10 mouse cellular contexts compared by ENCODE assay signal in genomic region chr2:25850330-25850729, GRCm38 (mm10). TPM values are rescaled to one million over a fixed set of nuclear protein-coding genes. Genes with fewer than 3 reads are reported as not detected.
DNase-seq lines count a peak whose midpoint lies in the region; ATAC-seq and TF ChIP-seq lines count a peak whose summit lies in the region.
"Had no signal": no experiment of that assay in that cellular context is flagged by ENCODE, and none has a peak within 500 bp of the region (broad histone marks: within the 10 kb centered on the region; RNA-seq: fewer than 3 reads in every experiment).

No protein-coding gene starts in this region.

- no peak overlapping the region for H3K9ac ChIP-seq in intestine, embryonic 14.5 days (ENCODE audit: low read length)
- no peak overlapping the region for H3K9ac ChIP-seq in intestine, embryonic 15.5 days
- H3K9ac ChIP-seq: limb, embryonic 13.5 days had no signal

- H3K79me2 ChIP-seq in C2C12 (ENCODE audit: control insufficient read depth, insufficient read depth), result no peaks in the 10 kb centered on the region

- no peaks in the 10 kb centered on the region for H3K9me3 ChIP-seq in intestine, embryonic 14.5 days (ENCODE audit: control insufficient read depth, low read length)
- H3K9me3 ChIP-seq in intestine, embryonic 15.5 days, result no peaks in the 10 kb centered on the region

- H3K27me3 ChIP-seq in intestine, embryonic 14.5 days (replicated peaks; ENCODE audit: control insufficient read depth, insufficient read depth, low read length), result no peaks in the 10 kb centered on the region
- H3K27me3 ChIP-seq in intestine, embryonic 15.5 days (replicated peaks), result no peaks in the 10 kb centered on the region
- H3K27me3 ChIP-seq in C2C12 (ENCODE audit: control insufficient read depth, insufficient read depth, insufficient read length), result peaks cover 3% of the 10 kb centered on the region

- no peaks in the 10 kb centered on the region for H3K4me1 ChIP-seq in intestine, embryonic 14.5 days (replicated peaks; ENCODE audit: control insufficient read depth, insufficient read depth, low read length)
- H3K4me1 ChIP-seq in intestine, embryonic 15.5 days (replicated peaks), result no peaks in the 10 kb centered on the region

- peak; percentile 73 for DNase-seq in intestine, embryonic 14.5 days (ENCODE audit: low spot score)
- DNase-seq in adipocyte (ENCODE audit: low spot score), result peak; percentile 33
- DNase-seq in embryo, embryonic 10 days (ENCODE audit: low spot score), result peak; percentile 29
- DNase-seq in kidney, postnatal 25 days, result peak; percentile 61 to 72
- DNase-seq in natural killer cell, adult 2 months (ENCODE audit: low spot score in 2 of 2), result peak; percentile 54 to 62
- DNase-seq in thymus, postnatal 36 days, result peak; percentile 51 to 66

- no peak for ATAC-seq in intestine, embryonic 14.5 days (replicated peaks; ENCODE audit: low FRiP score, low TSS enrichment, low read depth)
- ATAC-seq in intestine, embryonic 15.5 days, result no peak

- no peak overlapping the region for H3K27ac ChIP-seq in intestine, embryonic 14.5 days (ENCODE audit: low read depth)
- no peak overlapping the region for H3K27ac ChIP-seq in intestine, embryonic 15.5 days
- H3K27ac ChIP-seq: limb, embryonic 13.5 days had no signal

- H3K4me3 ChIP-seq in intestine, embryonic 14.5 days (ENCODE audit: low read depth, low read length), result no peak overlapping the region
- no peak overlapping the region for H3K4me3 ChIP-seq in intestine, embryonic 15.5 days (replicated peaks)
- no peak overlapping the region for H3K4me3 ChIP-seq in C2C12 (ENCODE audit: insufficient read depth, poor library complexity, severe bottlenecking)
- H3K4me3 ChIP-seq: limb, embryonic 13.5 days had no signal

- 13% methylated on average over 4 of the region's 4 CpGs for WGBS in intestine, embryonic 14.5 days
- 14% methylated on average over 4 of the region's 4 CpGs for WGBS in intestine, embryonic 15.5 days

- no peaks in the 10 kb centered on the region for H3K36me3 ChIP-seq in intestine, embryonic 14.5 days (ENCODE audit: control insufficient read depth, insufficient read depth, low read length)
- no peaks in the 10 kb centered on the region for H3K36me3 ChIP-seq in intestine, embryonic 15.5 days
- H3K36me3 ChIP-seq in C2C12 (ENCODE audit: control insufficient read depth, insufficient read depth), result no peaks in the 10 kb centered on the region
- H3K36me3 ChIP-seq: limb, embryonic 13.5 days had no signal

- no peak overlapping the region for H3ac ChIP-seq in C2C12 (ENCODE audit: control insufficient read depth, insufficient read length, low read depth)

- H3K4me2 ChIP-seq in intestine, embryonic 14.5 days (ENCODE audit: low read length), result no peak overlapping the region
- no peak overlapping the region for H3K4me2 ChIP-seq in intestine, embryonic 15.5 days (replicated peaks)
- H3K4me2 ChIP-seq: limb, embryonic 13.5 days had no signal

- peak; percentile 61 for TF ChIP-seq CTCF in C2C12 (IDR thresholded peaks at IDR 0.05; ENCODE audit: control insufficient read depth, insufficient read depth, insufficient read length)

- H3K79me3 ChIP-seq in C2C12 (ENCODE audit: low read depth), result no peaks in the 10 kb centered on the region

TF ChIP-seq in C2C12, 6 proteins besides CTCF, POLR2A, EP300 and RAD21:
- TF ChIP-seq MYOD1 (IDR thresholded peaks at IDR 0.05; ENCODE audit: control insufficient read depth, insufficient read length, low read depth), result no peak
- no peak for TF ChIP-seq MYOG (IDR thresholded peaks at IDR 0.05; ENCODE audit: control insufficient read depth, extremely low read depth, insufficient read length)
- no peak for TF ChIP-seq CEBPB (IDR thresholded peaks at IDR 0.05; ENCODE audit: low read depth)
- TF ChIP-seq FOSL1 (IDR thresholded peaks at IDR 0.05; ENCODE audit: insufficient read depth, low read length, poor library complexity, severe bottlenecking), result no peak
- no peak for TF ChIP-seq USF1 (IDR thresholded peaks at IDR 0.05; ENCODE audit: low read depth)
- no peak for TF ChIP-seq MAX (IDR thresholded peaks at IDR 0.05)
TF ChIP-seq in C2C12: peak in this region for 0.

RNA-seq across cellular contexts. Expression of gene Sohlh1, which starts 3.3 kb away (rescaled TPM):
- not detected in 2 replicates for polyA plus RNA-seq in intestine, embryonic 14.5 days (2014; fragmentation: Nextera tagmentation; extraction: Ambion mirVana)
- not detected in 2 replicates for polyA plus RNA-seq in intestine, embryonic 15.5 days (2015; fragmentation: Nextera tagmentation; extraction: Ambion mirVana)
- polyA plus RNA-seq in C2C12 (2012; fragmentation: generic; extraction: Trizol), result not detected
- polyA plus RNA-seq: embryonic facial prominence, embryonic 14.5 days had no signal

RNA-seq across cellular contexts. Expression of gene Kcnt1, which starts 13.2 kb away (rescaled TPM):
- 0.34 and 0.46 TPM in 2 replicates for polyA plus RNA-seq in intestine, embryonic 14.5 days (2014; fragmentation: Nextera tagmentation; extraction: Ambion mirVana)
- 0.53 and 0.67 TPM in 2 replicates for polyA plus RNA-seq in intestine, embryonic 15.5 days (2015; fragmentation: Nextera tagmentation; extraction: Ambion mirVana)
- not detected for polyA plus RNA-seq in C2C12 (2012; fragmentation: generic; extraction: Trizol)

RNA-seq across cellular contexts. Expression of gene Lcn9, which starts 27.4 kb away (rescaled TPM):
- not detected in 2 replicates for polyA plus RNA-seq in intestine, embryonic 14.5 days (2014; fragmentation: Nextera tagmentation; extraction: Ambion mirVana)
- polyA plus RNA-seq in intestine, embryonic 15.5 days (2015; fragmentation: Nextera tagmentation; extraction: Ambion mirVana), result not detected in 2 replicates
- polyA plus RNA-seq in C2C12 (2012; fragmentation: generic; extraction: Trizol), result not detected
- polyA plus RNA-seq: embryonic facial prominence, embryonic 14.5 days; limb, embryonic 13.5 days had no signal

RNA-seq across cellular contexts. Expression of gene Glt6d1, which starts 34.7 kb away (rescaled TPM):
- not detected in 2 replicates for polyA plus RNA-seq in intestine, embryonic 14.5 days (2014; fragmentation: Nextera tagmentation; extraction: Ambion mirVana)
- polyA plus RNA-seq in intestine, embryonic 15.5 days (2015; fragmentation: Nextera tagmentation; extraction: Ambion mirVana), result not detected in 2 replicates
- not detected for polyA plus RNA-seq in C2C12 (2012; fragmentation: generic; extraction: Trizol)
- polyA plus RNA-seq: embryonic facial prominence, embryonic 14.5 days; limb, embryonic 13.5 days had no signal
